Mouse (Mus musculus): ENCODE data around the gene Zic5. TPM values are rescaled to one million over a fixed set of nuclear protein-coding genes. Genes with fewer than 3 reads are reported as not detected.

The Zic5 gene
- polyA plus RNA-seq, 1 experiment from 2014 or later = 30.0 TPM

DNA sequence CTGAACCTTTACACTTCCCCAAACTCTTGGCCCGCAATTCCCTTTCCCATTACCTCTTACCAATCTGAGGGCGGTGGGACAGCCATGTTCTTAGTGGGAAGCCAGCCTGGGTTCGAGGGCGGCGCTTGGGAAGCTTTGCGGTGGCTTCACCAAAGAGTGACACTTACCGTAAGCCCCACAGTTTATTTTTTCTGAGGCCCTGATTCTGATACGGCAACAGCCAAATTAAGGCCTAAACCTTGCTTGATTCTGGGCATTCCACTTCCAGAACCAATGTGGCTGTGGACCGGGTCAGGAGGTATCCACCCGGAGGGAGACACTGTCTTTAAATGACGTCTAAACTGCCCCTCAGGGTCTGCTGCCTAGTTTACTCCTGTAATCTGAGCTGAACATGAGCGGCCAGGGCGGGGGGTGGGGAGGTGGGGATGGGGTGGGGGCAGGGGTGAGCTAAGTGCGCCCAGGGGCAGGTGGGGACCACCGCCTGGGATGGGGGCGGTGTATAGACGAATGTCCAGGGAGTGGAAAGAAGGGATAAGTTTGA is 7.8 kb upstream of the Zic5 start:
- 2% methylated on average over 17 of the region's 17 CpGs for WGBS
- H3K9ac ChIP-seq (ENCODE audit: low read length) = peak overlapping the region; percentile 68
- H3K27ac ChIP-seq (ENCODE audit: low read depth, low read length) = peak overlapping the region; percentile 99
- H3K9me3 ChIP-seq (ENCODE audit: control insufficient read depth, low read length) = no peaks in the 10 kb centered on the region
- H3K27me3 ChIP-seq (ENCODE audit: control insufficient read depth, insufficient read depth, low read length) = peaks cover 8% of the 10 kb centered on the region
- peak overlapping the region; percentile 55 for H3K4me2 ChIP-seq (ENCODE audit: low read depth, low read length, severe bottlenecking)
- peak; percentile 72 for DNase-seq (ENCODE audit: low spot score)
- peaks cover 12% of the 10 kb centered on the region; the same call in 1 of the 2 replicates for H3K4me1 ChIP-seq (replicated peaks; ENCODE audit: control insufficient read depth, insufficient read depth, low read length)
- H3K4me3 ChIP-seq (ENCODE audit: low read depth, low read length) = peak overlapping the region; percentile 84
- peak; percentile 10; the same call in 1 of the 2 replicates for ATAC-seq (replicated peaks; ENCODE audit: low FRiP score)
- H3K36me3 ChIP-seq (ENCODE audit: control insufficient read depth, insufficient read depth, low read length) = no peaks in the 10 kb centered on the region

DNA sequence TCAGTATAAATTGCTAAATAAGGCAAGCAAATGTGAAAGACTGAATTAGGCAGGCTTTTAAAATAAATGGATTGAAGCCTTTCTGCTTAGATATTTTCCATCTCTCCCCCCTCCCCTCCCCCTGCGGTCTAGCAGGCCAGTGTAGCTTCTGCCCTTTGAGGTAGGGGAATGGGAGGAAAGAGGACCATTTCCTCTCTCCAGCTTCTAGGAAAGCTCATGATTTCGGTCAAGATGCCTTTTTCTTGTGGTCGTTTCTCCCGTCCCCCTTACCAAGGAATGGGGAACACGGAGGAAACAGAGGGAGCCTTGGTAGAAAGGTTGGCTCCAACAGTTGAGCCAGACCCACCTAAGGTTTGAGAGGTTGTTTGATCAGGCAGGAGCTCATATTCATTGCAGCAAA is 7.2 kb upstream of the Zic5 start:
- DNase-seq (ENCODE audit: low spot score) (peak; percentile 53), ATAC-seq (replicated peaks; ENCODE audit: low FRiP score) (no peak)
- no peaks in the 10 kb centered on the region for H3K9me3 ChIP-seq (ENCODE audit: control insufficient read depth, low read length)
- peaks cover 12% of the 10 kb centered on the region; the same call in 1 of the 2 replicates for H3K4me1 ChIP-seq (replicated peaks; ENCODE audit: control insufficient read depth, insufficient read depth, low read length)
- peaks cover 12% of the 10 kb centered on the region for H3K27me3 ChIP-seq (ENCODE audit: control insufficient read depth, insufficient read depth, low read length)
- no peaks in the 10 kb centered on the region for H3K36me3 ChIP-seq (ENCODE audit: control insufficient read depth, insufficient read depth, low read length)
- peak overlapping the region; percentile 55 for H3K4me2 ChIP-seq (ENCODE audit: low read depth, low read length, severe bottlenecking)
- WGBS = 5% methylated on average over 5 of the region's 5 CpGs
- H3K4me3 ChIP-seq (ENCODE audit: low read depth, low read length) = peak overlapping the region; percentile 84
- H3K9ac ChIP-seq (ENCODE audit: low read length) = peak overlapping the region; percentile 68
- peak overlapping the region; percentile 99 for H3K27ac ChIP-seq (ENCODE audit: low read depth, low read length)

- WGBS = under 1% methylated on average over 13 of the region's 13 CpGs
- H3K4me1 ChIP-seq (replicated peaks; ENCODE audit: control insufficient read depth, insufficient read depth, low read length) = peaks cover 12% of the 10 kb centered on the region; the same call in 1 of the 2 replicates
Measured at GRCm38 (mm10) chr14:122472161-122472560, 6.7 kb upstream of the Zic5 start.

DNA sequence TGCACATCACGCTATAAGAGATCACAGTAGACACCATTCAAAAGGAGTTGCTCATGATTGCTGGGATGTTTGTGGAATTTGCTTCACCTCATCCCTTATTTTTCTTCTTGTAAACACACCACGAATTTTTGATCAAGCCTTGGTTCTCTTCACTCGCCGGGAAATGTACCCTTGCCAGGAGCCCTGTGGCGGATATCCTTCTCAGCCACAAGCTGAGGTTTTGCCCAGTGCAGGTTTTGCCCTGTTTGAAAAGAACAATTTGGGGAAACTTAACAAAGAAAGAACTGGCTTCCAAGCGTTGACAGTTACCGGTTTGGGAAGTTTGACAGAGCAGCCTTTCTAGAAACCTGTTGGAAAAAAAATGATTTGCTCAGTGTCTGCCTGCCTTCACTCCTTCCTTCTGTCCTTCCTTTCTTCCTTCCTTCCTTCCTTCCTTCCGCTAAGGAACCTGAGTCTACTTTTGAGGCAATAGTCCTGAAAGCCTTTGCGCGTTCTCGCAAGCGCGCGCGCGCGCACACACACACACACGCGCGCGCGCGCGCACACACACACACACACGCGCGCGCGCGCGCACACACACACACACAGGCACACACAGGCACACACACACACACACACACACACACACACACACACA is 6.1 kb upstream of the Zic5 start:
- no peak for ATAC-seq (replicated peaks; ENCODE audit: low FRiP score)
- Histone ChIP-seq H3K4me2 (ENCODE audit: low read depth, low read length, severe bottlenecking) (peak overlapping the region; percentile 55), H3K27ac (ENCODE audit: low read depth, low read length) (peak overlapping the region; percentile 99), H3K27me3 (ENCODE audit: control insufficient read depth, insufficient read depth, low read length) (peaks cover 15% of the 10 kb centered on the region), H3K36me3 (ENCODE audit: control insufficient read depth, insufficient read depth, low read length) (no peaks in the 10 kb centered on the region), H3K9ac (ENCODE audit: low read length) (peak overlapping the region; percentile 68), H3K9me3 (ENCODE audit: control insufficient read depth, low read length) (no peaks in the 10 kb centered on the region), H3K4me3 (ENCODE audit: low read depth, low read length) (peak overlapping the region; percentile 84), H3K4me1 (replicated peaks; ENCODE audit: control insufficient read depth, insufficient read depth, low read length) (peaks cover 12% of the 10 kb centered on the region; the same call in 1 of the 2 replicates)
- DNase-seq (ENCODE audit: low spot score) = peak; percentile 56
- WGBS = 6% methylated on average over 31 of the region's 31 CpGs

More at GRCm38 (mm10) chr14:122472161-122472560, 6.7 kb upstream of the Zic5 start:
- Histone ChIP-seq H3K27ac (ENCODE audit: low read depth, low read length) (peak overlapping the region; percentile 99), H3K9ac (ENCODE audit: low read length) (peak overlapping the region; percentile 68), H3K4me2 (ENCODE audit: low read depth, low read length, severe bottlenecking) (peak overlapping the region; percentile 55), H3K9me3 (ENCODE audit: control insufficient read depth, low read length) (no peaks in the 10 kb centered on the region), H3K27me3 (ENCODE audit: control insufficient read depth, insufficient read depth, low read length) (peaks cover 12% of the 10 kb centered on the region), H3K36me3 (ENCODE audit: control insufficient read depth, insufficient read depth, low read length) (no peaks in the 10 kb centered on the region), H3K4me3 (ENCODE audit: low read depth, low read length) (peak overlapping the region; percentile 84)
- ATAC-seq (replicated peaks; ENCODE audit: low FRiP score) = no peak
- DNase-seq (ENCODE audit: low spot score) = peak; percentile 69

- H3K9me3 ChIP-seq (ENCODE audit: control insufficient read depth, low read length) = no peaks in the 10 kb centered on the region
- whole genome bisulfite sequencing = 3% methylated on average over 28 of the region's 28 CpGs
- H3K9ac ChIP-seq (ENCODE audit: low read length) = peak overlapping the region; percentile 66
- peaks cover 14% of the 10 kb centered on the region; the same call in 1 of the 2 replicates for H3K4me1 ChIP-seq (replicated peaks; ENCODE audit: control insufficient read depth, insufficient read depth, low read length)
- peaks cover 16% of the 10 kb centered on the region for H3K27me3 ChIP-seq (ENCODE audit: control insufficient read depth, insufficient read depth, low read length)
- H3K27ac ChIP-seq (ENCODE audit: low read depth, low read length) = peak overlapping the region; percentile 84
- peak overlapping the region; percentile 55 for H3K4me2 ChIP-seq (ENCODE audit: low read depth, low read length, severe bottlenecking)
- peak overlapping the region; percentile 24 for H3K4me3 ChIP-seq (ENCODE audit: low read depth, low read length)
- no peak for ATAC-seq (replicated peaks; ENCODE audit: low FRiP score)
- peak; percentile 76 for DNase-seq (ENCODE audit: low spot score)
- no peaks in the 10 kb centered on the region for H3K36me3 ChIP-seq (ENCODE audit: control insufficient read depth, insufficient read depth, low read length)
Measured at GRCm38 (mm10) chr14:122468971-122469755, 3.7 kb upstream of the Zic5 start.

DNA sequence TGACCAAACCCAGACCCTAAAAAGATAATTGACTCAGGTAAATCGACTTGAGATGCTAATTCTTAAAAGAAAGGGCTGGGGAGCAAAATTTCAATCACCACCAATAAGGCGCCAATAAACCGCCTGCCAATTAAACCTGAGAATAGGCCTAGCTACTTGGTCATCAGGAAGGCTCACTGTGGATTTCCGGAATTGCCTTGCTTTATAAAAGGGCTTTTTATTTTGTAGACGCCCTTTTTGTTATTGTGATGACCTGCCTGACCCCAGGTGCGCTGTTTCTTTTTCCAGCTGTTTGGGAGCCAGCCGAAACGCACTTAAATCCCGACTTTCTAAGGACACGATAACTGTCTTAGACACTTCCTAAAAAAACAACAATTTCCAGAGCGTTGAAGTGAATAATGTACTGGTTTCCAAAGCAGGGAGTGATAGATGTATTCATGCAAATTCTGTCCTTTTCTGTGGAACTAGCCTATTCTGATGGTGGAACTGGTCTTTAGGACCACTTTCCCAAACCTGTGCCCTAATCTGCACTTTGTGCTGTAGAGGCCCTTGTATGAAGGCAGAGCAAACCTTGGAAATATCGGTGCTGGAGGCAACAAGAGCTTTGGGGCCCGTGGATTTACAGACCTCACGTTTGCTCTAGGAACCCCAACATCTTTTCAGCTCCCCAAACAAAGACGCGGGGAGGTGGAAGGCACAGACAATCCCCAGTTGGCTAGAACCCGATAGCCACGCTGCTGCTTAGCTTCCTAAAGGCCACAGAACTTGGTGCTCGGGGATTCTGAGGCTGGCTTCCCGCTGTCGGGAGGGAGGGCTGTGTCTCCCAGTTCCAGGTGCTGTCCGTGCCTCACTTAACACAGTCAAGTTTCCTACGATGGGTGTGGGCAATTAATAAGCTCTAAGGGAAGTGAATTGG is 2.7 kb upstream of the Zic5 start:
- Histone ChIP-seq H3K27ac (ENCODE audit: low read depth, low read length) (peak overlapping the region; percentile 84), H3K9me3 (ENCODE audit: control insufficient read depth, low read length) (no peaks in the 10 kb centered on the region), H3K4me1 (replicated peaks; ENCODE audit: control insufficient read depth, insufficient read depth, low read length) (peaks cover 12% of the 10 kb centered on the region; the same call in 1 of the 2 replicates), H3K9ac (ENCODE audit: low read length) (peak overlapping the region; percentile 66), H3K4me2 (ENCODE audit: low read depth, low read length, severe bottlenecking) (peak overlapping the region; percentile 55), H3K36me3 (ENCODE audit: control insufficient read depth, insufficient read depth, low read length) (no peaks in the 10 kb centered on the region), H3K4me3 (ENCODE audit: low read depth, low read length) (peak overlapping the region; percentile 24), H3K27me3 (ENCODE audit: control insufficient read depth, insufficient read depth, low read length) (peaks cover 16% of the 10 kb centered on the region)
- 4% methylated on average over 23 of the region's 23 CpGs for WGBS
- ATAC-seq (replicated peaks; ENCODE audit: low FRiP score) = no peak
- peak; percentile 77 for DNase-seq (ENCODE audit: low spot score)

- no peak for DNase-seq (ENCODE audit: low spot score)
- peaks cover 15% of the 10 kb centered on the region; the same call in 1 of the 2 replicates for H3K4me1 ChIP-seq (replicated peaks; ENCODE audit: control insufficient read depth, insufficient read depth, low read length)
- no peaks in the 10 kb centered on the region for H3K9me3 ChIP-seq (ENCODE audit: control insufficient read depth, low read length)
Measured at GRCm38 (mm10) chr14:122466756-122467362, 1.4 kb upstream of the Zic5 start.

More at GRCm38 (mm10) chr14:122466756-122467362, 1.4 kb upstream of the Zic5 start:
- 54% methylated on average over 7 of the region's 7 CpGs for WGBS
- Histone ChIP-seq H3K9ac (ENCODE audit: low read length) (no peak overlapping the region), H3K4me2 (ENCODE audit: low read depth, low read length, severe bottlenecking) (peak overlapping the region; percentile 75; the same call in 1 of the 2 replicates), H3K36me3 (ENCODE audit: control insufficient read depth, insufficient read depth, low read length) (no peaks in the 10 kb centered on the region), H3K27me3 (ENCODE audit: control insufficient read depth, insufficient read depth, low read length) (peaks cover 17% of the 10 kb centered on the region), H3K4me3 (ENCODE audit: low read depth, low read length) (no peak overlapping the region), H3K27ac (ENCODE audit: low read depth, low read length) (no peak overlapping the region)
- ATAC-seq (replicated peaks; ENCODE audit: low FRiP score) = no peak

Measured in forebrain, embryonic 11.5 days (tissue).